Mouse (Mus musculus): Measurements from ENCODE around the gene Mageb2. TPM values are rescaled to one million over a fixed set of nuclear protein-coding genes. Genes with fewer than 3 reads are reported as not detected.
"Not testable (repeated sequence)": the region's sequence is repeated elsewhere in the genome, so short reads cannot be mapped to it uniquely, and the experiment has no call there.

Gene Mageb2
- total RNA-seq (2021), result not detected

GRCm38 (mm10) chrX:91331390-91331789 lies at the start of gene Mageb2:
Gene Mageb2 (plus strand): TSS chrX:91331690.
- DNase-seq (ENCODE audit: low spot score); intact Hi-C loops (cut with DNase I): not testable (repeated sequence)

DNA sequence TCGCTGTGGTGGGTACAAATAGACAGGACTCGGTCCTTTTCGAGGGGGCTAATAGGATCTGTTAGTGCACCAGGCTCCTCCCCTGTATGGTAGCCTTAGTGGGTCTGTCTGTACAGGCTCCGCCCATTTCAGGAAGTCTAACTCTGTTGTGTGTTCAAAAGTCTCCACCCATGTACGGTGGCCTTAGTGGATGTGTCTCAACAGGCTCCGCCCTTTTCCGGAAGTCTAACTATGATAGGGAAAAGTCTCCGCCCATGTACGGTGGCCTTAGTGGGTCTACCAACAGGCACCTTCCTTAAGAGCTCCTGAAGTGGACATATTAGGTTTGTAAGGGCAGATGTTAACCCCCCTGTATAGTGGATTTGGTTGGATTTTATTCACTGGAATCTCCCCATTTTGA lies 18.2 kb upstream of the Mageb2 start:
- DNase-seq (ENCODE audit: low spot score); intact Hi-C loops (cut with DNase I): not testable (repeated sequence)

Other genes starting within 250 kb of the Mageb2 start
- not detected for gene Gm5072, start 60.8 kb downstream of the Mageb2 start, total RNA-seq (2021)
- not detected for gene Gm8914, start 148.4 kb downstream of the Mageb2 start, total RNA-seq (2021)
- not detected for gene 1700084M14Rik, start 244.2 kb downstream of the Mageb2 start, total RNA-seq (2021)